Mouse (Mus musculus): Measurements from ENCODE around the gene Ulk4. TPM values are rescaled to one million over a fixed set of nuclear protein-coding genes. Genes with fewer than 3 reads are reported as not detected.
A peak's percentile ranks its signal among the peaks of the same experiment; 100 is the strongest.

The Ulk4 gene
- polyA plus RNA-seq, 1 experiment from 2014 or later = 143 TPM

- H3K27me3 ChIP-seq = no peaks in the 10 kb centered on the region
- WGBS = 65% methylated on average over 7 of the region's 7 CpGs
- H3K27ac ChIP-seq (replicated peaks) = no peak overlapping the region
- H3K36me3 ChIP-seq = no peaks in the 10 kb centered on the region
- no peak overlapping the region for H3K4me2 ChIP-seq (replicated peaks)
- no peak overlapping the region for H3K4me3 ChIP-seq (replicated peaks)
- no peak overlapping the region for H3K9ac ChIP-seq
- no peaks in the 10 kb centered on the region for H3K9me3 ChIP-seq (replicated peaks)
- peaks cover 30% of the 10 kb centered on the region for H3K4me1 ChIP-seq
- ATAC-seq (ENCODE audit: insufficient number of reproducible peaks, low FRiP score, low TSS enrichment, low read depth) = no peak
Measured at GRCm38 (mm10) chr9:121005961-121006360, 271.0 kb downstream of the Ulk4 start.

DNA sequence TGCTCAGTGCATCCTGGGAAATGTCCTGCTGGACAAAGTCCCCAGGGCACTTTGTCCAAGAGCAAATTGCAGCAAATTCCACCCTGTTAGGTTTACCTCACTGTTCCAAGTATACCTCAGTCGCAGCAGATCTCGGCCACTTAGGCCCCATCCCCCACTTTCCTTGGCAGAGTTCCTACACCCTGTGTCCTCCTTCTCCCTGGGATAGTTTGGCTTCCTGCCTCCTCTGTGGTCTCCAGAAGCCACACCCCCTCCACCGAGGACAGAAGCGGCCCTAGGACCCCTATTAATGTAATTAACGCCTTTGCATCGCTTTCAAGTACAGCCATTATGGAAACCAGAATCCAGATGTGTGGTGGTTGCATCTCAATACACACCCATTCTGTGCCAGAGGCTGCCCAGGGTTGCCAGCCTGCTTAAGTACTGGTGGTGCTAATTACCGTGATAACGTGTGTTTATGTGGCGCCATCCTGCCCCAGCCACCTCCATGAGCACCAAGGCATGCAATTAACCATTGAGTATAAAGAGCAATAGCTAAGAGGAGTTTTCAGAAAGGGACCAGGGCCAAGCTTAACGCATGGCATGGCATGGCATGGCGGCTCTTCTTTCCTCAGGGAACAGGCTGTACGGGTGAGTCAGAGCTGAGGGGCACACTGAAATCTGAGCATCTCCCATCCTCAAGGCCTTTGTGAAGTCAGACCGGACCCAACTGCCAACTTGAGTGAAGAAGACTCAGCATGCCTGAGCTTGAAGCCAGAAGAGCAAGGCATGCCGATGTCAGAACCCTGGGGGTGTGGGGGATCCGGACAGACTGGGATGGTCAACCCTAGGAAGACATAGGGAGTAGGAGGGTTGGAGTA, 275.1 kb downstream of the Ulk4 start:
- peak; percentile 75 for ATAC-seq (ENCODE audit: insufficient number of reproducible peaks, low FRiP score, low TSS enrichment, low read depth)
- no peaks in the 10 kb centered on the region for H3K9me3 ChIP-seq (replicated peaks)

DNA sequence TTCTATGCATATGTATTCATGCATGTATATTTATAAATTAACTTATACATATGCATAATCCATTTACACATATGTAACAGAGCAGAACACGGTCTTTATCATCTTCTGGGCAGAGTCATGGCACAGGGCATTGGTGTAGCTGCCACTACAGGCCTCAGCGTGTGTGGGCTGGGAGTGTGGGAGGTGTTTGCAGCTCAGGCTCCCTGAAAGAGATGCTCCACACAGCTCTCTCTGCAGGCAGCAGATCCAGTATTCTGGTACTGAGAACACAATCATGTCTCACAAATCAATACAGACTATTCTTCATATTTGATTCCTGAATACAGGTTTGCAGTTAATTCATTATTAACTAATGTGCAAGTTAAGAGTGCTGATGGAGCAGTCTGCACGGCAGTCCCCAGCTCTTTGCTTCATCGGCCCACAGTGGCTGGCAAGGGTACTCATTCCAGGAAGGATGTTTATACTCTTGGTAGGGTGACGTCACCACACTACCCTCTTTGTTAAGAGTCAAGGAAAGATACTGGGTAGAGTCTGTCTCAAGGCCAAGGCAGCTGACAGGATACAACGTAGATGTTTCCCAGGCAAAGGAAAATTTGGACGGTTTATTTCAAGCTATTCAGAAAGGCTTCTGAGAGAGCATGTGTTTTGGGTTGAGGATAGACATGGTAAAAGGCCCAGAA, 276.2 kb downstream of the Ulk4 start:
- WGBS = 43% methylated on average over 7 of the region's 7 CpGs
- peaks cover 44% of the 10 kb centered on the region for H3K4me1 ChIP-seq
- ATAC-seq (ENCODE audit: insufficient number of reproducible peaks, low FRiP score, low TSS enrichment, low read depth) = no peak
- H3K27me3 ChIP-seq = no peaks in the 10 kb centered on the region
- H3K4me2 ChIP-seq (replicated peaks) = no peak overlapping the region
- H3K9ac ChIP-seq = no peak overlapping the region
- no peaks in the 10 kb centered on the region for H3K36me3 ChIP-seq
- H3K4me3 ChIP-seq (replicated peaks) = no peak overlapping the region
- H3K9me3 ChIP-seq (replicated peaks) = no peaks in the 10 kb centered on the region
- peak overlapping the region; percentile 79 for H3K27ac ChIP-seq (replicated peaks)

More for the DNA sequence above, 275.1 kb downstream of the Ulk4 start:
- 39% methylated on average over 15 of the region's 15 CpGs for WGBS
- Histone ChIP-seq H3K4me1 (peaks cover 44% of the 10 kb centered on the region), H3K4me2 (replicated peaks) (0 out of 2 replicates have a peak overlapping the region, but pooled peaks have one; percentile 8), H3K36me3 (no peaks in the 10 kb centered on the region), H3K27ac (replicated peaks) (peak overlapping the region; percentile 79), H3K9ac (no peak overlapping the region), H3K27me3 (no peaks in the 10 kb centered on the region), H3K4me3 (replicated peaks) (no peak overlapping the region)

GRCm38 (mm10) chr9:120998696-120999095, 278.3 kb downstream of the Ulk4 start:
- Histone ChIP-seq H3K9ac (no peak overlapping the region), H3K4me3 (replicated peaks) (no peak overlapping the region), H3K4me1 (peaks cover 48% of the 10 kb centered on the region), H3K4me2 (replicated peaks) (no peak overlapping the region), H3K9me3 (replicated peaks) (no peaks in the 10 kb centered on the region), H3K27ac (replicated peaks) (peak overlapping the region; percentile 70), H3K27me3 (no peaks in the 10 kb centered on the region), H3K36me3 (no peaks in the 10 kb centered on the region)
- WGBS = 45% methylated on average over 11 of the region's 11 CpGs
- ATAC-seq (ENCODE audit: insufficient number of reproducible peaks, low FRiP score, low TSS enrichment, low read depth) = no peak

DNA sequence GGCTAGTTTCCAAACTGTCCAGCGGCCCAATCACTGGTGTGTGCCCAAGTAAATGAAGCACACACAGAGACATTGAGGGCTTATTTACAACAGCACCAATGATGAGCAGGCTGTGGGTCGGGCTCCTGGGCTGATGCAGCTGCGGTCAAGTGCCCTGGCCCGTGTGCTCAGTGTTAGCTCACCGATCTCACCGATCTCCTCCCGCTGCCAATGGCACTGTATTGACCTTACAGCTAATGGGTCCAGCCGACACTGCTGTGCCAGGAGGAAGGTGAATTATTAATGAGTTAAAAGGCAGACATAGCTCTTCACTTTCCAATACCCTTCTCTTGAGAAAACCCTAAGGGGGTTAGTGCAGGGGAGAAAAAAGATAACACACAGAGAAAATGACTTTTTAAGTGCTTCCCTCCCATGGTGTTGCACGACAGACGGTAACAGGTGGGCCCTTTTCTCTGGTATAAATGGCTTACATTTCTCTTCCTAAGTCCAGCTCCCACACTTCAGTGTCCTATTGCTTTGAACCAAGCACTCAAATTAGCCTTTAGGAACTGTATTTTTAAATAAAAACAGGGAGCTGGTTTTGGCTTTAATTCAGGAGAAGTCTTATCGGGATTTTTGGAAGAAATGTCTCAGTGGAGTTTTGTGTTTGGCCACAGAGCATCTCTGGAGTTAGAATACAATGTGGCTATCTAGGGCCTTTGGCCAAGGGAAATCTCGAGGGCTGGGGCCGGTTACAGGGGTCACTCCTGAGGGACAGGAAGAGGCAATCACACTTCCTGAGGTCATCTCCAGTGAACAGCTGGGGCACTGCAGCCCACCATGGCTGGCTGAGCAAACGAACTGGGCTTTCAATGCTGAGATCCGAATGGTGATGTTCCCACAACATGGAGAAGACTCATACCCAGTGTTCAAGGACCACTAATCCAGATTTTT, 282.5 kb downstream of the Ulk4 start:
- peaks cover 42% of the 10 kb centered on the region for H3K4me1 ChIP-seq
- no peak overlapping the region for H3K4me3 ChIP-seq (replicated peaks)
- no peak overlapping the region for H3K27ac ChIP-seq (replicated peaks)
- no peaks in the 10 kb centered on the region for H3K9me3 ChIP-seq (replicated peaks)
- WGBS = 67% methylated on average over 15 of the region's 15 CpGs
- H3K4me2 ChIP-seq (replicated peaks) = no peak overlapping the region
- no peaks in the 10 kb centered on the region for H3K36me3 ChIP-seq
- ATAC-seq (ENCODE audit: insufficient number of reproducible peaks, low FRiP score, low TSS enrichment, low read depth) = no peak
- H3K9ac ChIP-seq = no peak overlapping the region
- H3K27me3 ChIP-seq = no peaks in the 10 kb centered on the region

DNA sequence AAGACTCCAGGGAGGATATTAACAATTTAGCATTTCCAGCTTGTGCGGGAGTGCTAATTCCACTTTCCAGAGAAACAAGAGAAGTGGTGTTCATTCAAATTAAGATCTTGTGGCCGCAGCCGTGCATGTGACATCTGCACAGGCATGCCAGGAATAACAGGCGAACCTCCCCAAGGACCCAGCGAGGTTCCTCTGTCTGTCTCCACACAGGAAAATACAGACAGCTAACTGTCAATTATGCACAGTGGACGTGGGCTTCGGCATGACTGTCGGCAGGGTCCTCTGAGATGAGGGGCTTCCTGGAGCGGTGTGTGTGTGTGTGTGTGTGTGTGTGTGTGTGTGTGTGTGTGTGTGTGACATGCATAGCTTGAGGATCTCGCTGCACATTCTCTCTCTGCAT, 284.0 kb downstream of the Ulk4 start:
- no peak overlapping the region for H3K4me3 ChIP-seq (replicated peaks)
- no peak for ATAC-seq (ENCODE audit: insufficient number of reproducible peaks, low FRiP score, low TSS enrichment, low read depth)
- H3K9ac ChIP-seq = no peak overlapping the region
- no peak overlapping the region for H3K27ac ChIP-seq (replicated peaks)
- H3K27me3 ChIP-seq = no peaks in the 10 kb centered on the region
- no peaks in the 10 kb centered on the region for H3K36me3 ChIP-seq
- peaks cover 36% of the 10 kb centered on the region for H3K4me1 ChIP-seq
- H3K9me3 ChIP-seq (replicated peaks) = no peaks in the 10 kb centered on the region
- 21% methylated on average over 10 of the region's 10 CpGs for WGBS
- no peak overlapping the region for H3K4me2 ChIP-seq (replicated peaks)

GRCm38 (mm10) chr9:120991801-120992200, 285.2 kb downstream of the Ulk4 start:
- Histone ChIP-seq H3K9ac (no peak overlapping the region), H3K9me3 (replicated peaks) (no peaks in the 10 kb centered on the region), H3K27ac (replicated peaks) (no peak overlapping the region), H3K27me3 (no peaks in the 10 kb centered on the region), H3K36me3 (no peaks in the 10 kb centered on the region), H3K4me3 (replicated peaks) (no peak overlapping the region), H3K4me1 (peaks cover 31% of the 10 kb centered on the region), H3K4me2 (replicated peaks) (no peak overlapping the region)
- WGBS = 37% methylated on average over 2 of the region's 2 CpGs
- ATAC-seq (ENCODE audit: insufficient number of reproducible peaks, low FRiP score, low TSS enrichment, low read depth) = no peak

GRCm38 (mm10) chr9:120989806-120990700, 286.9 kb downstream of the Ulk4 start:
- ATAC-seq (ENCODE audit: insufficient number of reproducible peaks, low FRiP score, low TSS enrichment, low read depth) = no peak
- peaks cover 28% of the 10 kb centered on the region for H3K4me1 ChIP-seq
- no peaks in the 10 kb centered on the region for H3K9me3 ChIP-seq (replicated peaks)
- no peak overlapping the region for H3K27ac ChIP-seq (replicated peaks)
- no peaks in the 10 kb centered on the region for H3K36me3 ChIP-seq
- H3K4me2 ChIP-seq (replicated peaks) = no peak overlapping the region
- no peak overlapping the region for H3K4me3 ChIP-seq (replicated peaks)
- WGBS = 58% methylated on average over 15 of the region's 15 CpGs
- no peak overlapping the region for H3K9ac ChIP-seq
- no peaks in the 10 kb centered on the region for H3K27me3 ChIP-seq

GRCm38 (mm10) chr9:120988088-120988487, 288.9 kb downstream of the Ulk4 start:
- H3K4me1 ChIP-seq = peaks cover 26% of the 10 kb centered on the region
- WGBS = 37% methylated on average over 9 of the region's 9 CpGs
- no peak overlapping the region for H3K4me2 ChIP-seq (replicated peaks)
- no peak for ATAC-seq (ENCODE audit: insufficient number of reproducible peaks, low FRiP score, low TSS enrichment, low read depth)
- H3K36me3 ChIP-seq = no peaks in the 10 kb centered on the region
- H3K27ac ChIP-seq (replicated peaks) = no peak overlapping the region
- no peaks in the 10 kb centered on the region for H3K27me3 ChIP-seq
- no peak overlapping the region for H3K4me3 ChIP-seq (replicated peaks)
- H3K9ac ChIP-seq = no peak overlapping the region
- no peaks in the 10 kb centered on the region for H3K9me3 ChIP-seq (replicated peaks)

GRCm38 (mm10) chr9:120986994-120987393, 290.0 kb downstream of the Ulk4 start:
- no peaks in the 10 kb centered on the region for H3K36me3 ChIP-seq
- no peak overlapping the region for H3K27ac ChIP-seq (replicated peaks)
- no peaks in the 10 kb centered on the region for H3K9me3 ChIP-seq (replicated peaks)
- no peak overlapping the region for H3K9ac ChIP-seq
- peaks cover 21% of the 10 kb centered on the region for H3K4me1 ChIP-seq
- H3K27me3 ChIP-seq = no peaks in the 10 kb centered on the region
- no peak overlapping the region for H3K4me2 ChIP-seq (replicated peaks)
- 65% methylated on average over 4 of the region's 4 CpGs for WGBS
- ATAC-seq (ENCODE audit: insufficient number of reproducible peaks, low FRiP score, low TSS enrichment, low read depth) = no peak
- H3K4me3 ChIP-seq (replicated peaks) = no peak overlapping the region
